Comparison of ENCODE assay signal across 15 mouse cellular contexts in the genomic region with DNA sequence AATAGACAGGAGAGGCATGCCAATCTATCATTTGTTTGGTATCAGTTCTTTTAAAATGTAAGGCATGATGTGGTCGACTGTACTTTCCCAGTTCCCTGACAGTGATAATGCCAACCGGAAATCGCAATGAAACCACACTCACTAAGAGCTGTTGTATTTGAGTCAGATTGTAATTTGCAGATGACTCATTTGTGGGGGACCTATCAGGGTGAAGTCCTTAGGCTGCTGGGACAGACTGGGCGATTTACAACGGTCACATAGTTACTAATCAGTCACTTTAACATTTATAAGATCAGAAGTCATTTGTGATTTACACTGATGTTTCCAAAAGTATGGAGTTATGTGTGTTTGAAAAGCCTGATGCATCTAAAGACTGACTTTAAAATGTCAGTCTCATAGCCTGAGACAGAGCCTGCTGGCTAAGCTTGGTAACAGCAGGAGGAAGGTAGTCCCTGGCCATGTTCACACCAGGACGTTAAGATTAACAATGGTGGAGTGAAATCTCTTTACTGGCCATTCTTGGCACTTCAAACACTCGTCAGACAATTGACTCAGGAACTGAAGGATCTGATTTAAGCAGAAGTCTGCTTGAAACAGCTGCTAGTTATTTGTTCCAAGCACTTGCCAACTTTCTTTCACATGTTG.
A peak's percentile ranks its signal among the peaks of the same experiment; 100 is the strongest.
DNase-seq lines count a peak whose midpoint lies in the region; ATAC-seq and TF ChIP-seq lines count a peak whose summit lies in the region.
"Had no signal": no experiment of that assay in that cellular context is flagged by ENCODE, and none has a peak within 500 bp of the region (broad histone marks: within the 10 kb centered on the region; RNA-seq: fewer than 3 reads in every experiment).

No protein-coding gene starts in this region.

- H3K9me3 ChIP-seq in hindbrain, embryonic 13.5 days, result no peaks in the 10 kb centered on the region
- H3K9me3 ChIP-seq: forebrain, embryonic 13.5 days; heart, embryonic 12.5 days; liver, embryonic 12.5 days; megakaryocyte, embryonic 14.5 days had no signal

- 14% methylated on average over 7 of the region's 7 CpGs for WGBS in large intestine, adult 2 months
- 51% methylated on average over 7 of the region's 7 CpGs for WGBS in hindbrain, embryonic 13.5 days

- no peaks in the 10 kb centered on the region for H3K27me3 ChIP-seq in hindbrain, embryonic 13.5 days
- H3K27me3 ChIP-seq: forebrain, embryonic 13.5 days; heart, embryonic 12.5 days; liver, embryonic 12.5 days; megakaryocyte, embryonic 14.5 days had no signal

- no peak overlapping the region for H3K4me3 ChIP-seq in left cerebral cortex, adult 2 months
- H3K4me3 ChIP-seq in hindbrain, embryonic 13.5 days, result no peak overlapping the region
- H3K4me3 ChIP-seq: forebrain, embryonic 13.5 days; heart, embryonic 12.5 days; liver, embryonic 12.5 days; megakaryocyte, embryonic 14.5 days had no signal

- peak; percentile 6; the same call in 1 of the 2 replicates for TF ChIP-seq CTCF in left cerebral cortex, adult 2 months (IDR thresholded peaks at IDR 0.05)

- no peak overlapping the region for H3K4me2 ChIP-seq in hindbrain, embryonic 13.5 days
- H3K4me2 ChIP-seq: forebrain, embryonic 13.5 days; heart, embryonic 12.5 days; liver, embryonic 12.5 days had no signal

- no peak overlapping the region for H3K27ac ChIP-seq in left cerebral cortex, adult 2 months
- no peak overlapping the region for H3K27ac ChIP-seq in hindbrain, embryonic 13.5 days
- H3K27ac ChIP-seq: forebrain, embryonic 13.5 days; liver, embryonic 12.5 days had no signal

- no peaks in the 10 kb centered on the region for H3K36me3 ChIP-seq in hindbrain, embryonic 13.5 days
- H3K36me3 ChIP-seq: liver, embryonic 12.5 days had no signal

- H3K9ac ChIP-seq in hindbrain, embryonic 13.5 days, result no peak overlapping the region
- H3K9ac ChIP-seq: forebrain, embryonic 13.5 days; heart, embryonic 12.5 days; liver, embryonic 12.5 days had no signal

- H3K4me1 ChIP-seq in hindbrain, embryonic 13.5 days (replicated peaks), result no peaks in the 10 kb centered on the region
- H3K4me1 ChIP-seq: forebrain, embryonic 13.5 days had no signal

- intact Hi-C loops in left cerebral cortex, adult 2 months (cut with DNase I), result no loop called here

- no peak for ATAC-seq in hindbrain, embryonic 13.5 days (ENCODE audit: low FRiP score)
- ATAC-seq: forebrain, embryonic 13.5 days; liver, embryonic 12.5 days had no signal

- no peak for DNase-seq in left cerebral cortex, adult 2 months (ENCODE audit: extremely low spot score in 1 of 2, low spot score in 2 of 2)
- DNase-seq in left cerebral cortex, adult 18-20 months (ENCODE audit: low spot score in 2 of 2), result no peak
- peak; percentile 28 for DNase-seq in CD4-positive, CD25-positive, alpha-beta regulatory T cell, adult 2 months (ENCODE audit: low read depth, low spot score)
- peak; percentile 20 for DNase-seq in adipocyte (ENCODE audit: low spot score)
- DNase-seq in large intestine, adult 2 months (ENCODE audit: low read depth, low spot score), result peak; percentile 59
- DNase-seq in cerebellum, postnatal 4 days (ENCODE audit: low spot score in 2 of 2), result no peak
- DNase-seq: cerebellum, postnatal 10 days; kidney, adult 18-20 months; layer of hippocampus, adult 9-11 months; thymus, postnatal 36 days had no signal

Comparison
In these comparisons a context has a peak if more than half of its experiments do, and no peak if none do; other contexts are left out.
1. DNase-seq: peak in CD4-positive, CD25-positive, alpha-beta regulatory T cell, adult 2 months (single experiment), adipocyte (single experiment) and large intestine, adult 2 months (single experiment); none in left cerebral cortex, adult 2 months (0 of 2), left cerebral cortex, adult 18-20 months (0 of 2) and cerebellum, postnatal 4 days (0 of 2).